Mouse (Mus musculus) lung, postnatal 36 days (tissue): ENCODE results near the gene Anapc1.
A peak's percentile ranks its signal among the peaks of the same experiment; 100 is the strongest.

Experiments
- DNase-seq: peaks from one replicate; pipeline ENCODE4 v3.0.0; 2022; ENCODE audit warnings: mixed read lengths

Anapc1 gene

GRCm38 (mm10) chr2:128686921-128687557 lies at the start of gene Anapc1:
Gene Anapc1, minus strand, starts transcription at chr2:128687391.
- peak; percentile 89 for DNase-seq

DNA sequence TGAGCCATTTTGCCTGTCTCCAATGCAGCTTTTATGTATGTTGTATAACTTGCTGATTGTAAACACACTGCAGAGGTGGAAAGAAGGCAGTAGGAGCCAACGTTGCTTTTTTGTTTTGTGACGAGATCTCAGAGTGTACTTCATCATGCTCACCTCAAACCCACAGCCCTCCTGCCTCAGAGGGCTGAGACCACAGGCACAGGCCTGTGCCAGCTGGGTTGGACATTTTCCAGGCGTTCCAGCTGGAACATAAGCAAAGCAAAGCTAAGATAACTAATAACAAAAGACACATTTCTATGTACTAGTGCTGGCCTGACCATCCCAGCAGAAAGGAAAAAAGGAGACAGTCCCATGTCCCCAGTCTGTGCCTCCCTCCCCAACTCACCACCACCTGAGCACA lies 47.9 kb upstream of the Anapc1 start:
- DNase-seq: peak; percentile 58

DNA sequence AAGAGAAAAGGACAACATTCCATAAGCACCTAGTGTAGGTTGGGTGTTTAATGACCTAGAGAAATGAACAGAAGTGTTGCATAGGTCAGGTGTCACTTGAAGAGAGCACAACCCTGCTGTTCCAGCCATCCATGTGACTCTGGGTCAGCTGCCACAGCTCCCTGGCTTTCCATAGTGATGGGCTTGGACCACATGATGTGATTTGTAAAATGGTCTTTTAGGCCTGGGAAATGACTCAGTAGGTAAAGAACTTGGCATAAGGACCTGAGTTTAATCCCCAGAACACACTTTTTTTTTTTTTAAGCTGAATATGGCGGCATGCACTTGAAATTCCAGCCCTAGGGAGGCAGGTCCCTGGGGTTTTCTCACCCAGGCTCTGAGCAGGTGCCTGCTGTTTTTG lies 44.8 kb upstream of the Anapc1 start:
- DNase-seq: no peak

- no peak for DNase-seq
Measured at GRCm38 (mm10) chr2:128731514-128731913, 44.3 kb upstream of the Anapc1 start.

DNA sequence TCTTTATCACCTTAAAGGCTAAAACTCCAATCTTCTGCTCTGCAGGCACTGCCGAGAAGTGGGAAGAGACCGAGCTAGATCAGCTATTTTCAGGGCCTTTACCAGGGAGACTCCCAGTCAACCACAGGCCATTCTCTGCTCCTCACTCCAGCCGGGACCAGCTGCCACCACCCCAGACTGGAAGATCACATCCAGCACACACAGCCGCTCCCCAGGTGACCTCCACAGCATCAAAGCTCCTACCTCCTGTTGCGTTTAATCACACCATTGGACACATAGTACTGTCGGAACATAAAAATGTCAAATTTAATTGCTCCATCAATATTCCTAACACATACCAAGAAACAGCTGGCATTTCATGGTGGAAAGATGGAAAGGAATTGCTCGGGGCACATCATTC lies 42.0 kb upstream of the Anapc1 start:
- no peak for DNase-seq

DNA sequence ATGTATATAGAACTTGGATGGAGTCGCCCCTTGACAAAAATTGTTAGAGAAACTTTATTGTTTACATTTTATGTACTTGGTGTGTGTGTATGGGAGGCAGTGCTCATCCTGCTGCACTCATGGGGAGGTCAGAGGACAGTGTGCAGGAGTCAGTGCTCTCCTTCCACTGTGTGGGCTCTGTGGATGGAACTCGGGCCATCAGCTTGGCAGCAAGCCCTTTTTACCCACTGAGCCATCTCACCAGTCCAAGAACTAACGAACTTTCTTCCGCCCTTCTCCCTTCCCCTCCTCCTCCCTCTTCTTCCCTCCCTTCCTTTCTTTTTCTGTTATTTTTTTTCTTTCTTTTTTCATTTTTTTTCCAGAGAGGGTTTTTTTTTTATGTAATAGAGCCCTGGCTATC lies 40.9 kb upstream of the Anapc1 start:
- no peak for DNase-seq

GRCm38 (mm10) chr2:128727552-128727951 lies 40.4 kb upstream of the Anapc1 start:
- DNase-seq: peak; percentile 57

DNA sequence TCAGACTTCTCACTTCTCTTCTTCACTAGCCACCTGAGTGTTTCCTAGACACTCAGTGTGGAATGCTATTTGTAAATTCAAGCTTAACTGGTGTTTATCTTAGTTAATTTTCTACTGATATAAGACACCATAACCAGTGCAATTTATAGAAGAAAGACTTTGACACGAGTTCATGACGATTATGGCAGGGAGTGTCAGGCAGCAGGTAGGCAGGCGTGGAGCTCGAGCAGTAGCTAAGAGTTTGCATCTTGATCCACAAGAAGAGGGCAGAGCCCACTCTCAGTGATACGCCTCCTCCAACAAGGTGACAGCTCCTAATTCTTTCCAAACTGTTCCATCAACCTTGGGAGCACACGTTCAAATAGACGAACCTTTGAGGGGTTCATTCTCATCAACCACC lies 39.4 kb upstream of the Anapc1 start:
- no peak for DNase-seq

DNA sequence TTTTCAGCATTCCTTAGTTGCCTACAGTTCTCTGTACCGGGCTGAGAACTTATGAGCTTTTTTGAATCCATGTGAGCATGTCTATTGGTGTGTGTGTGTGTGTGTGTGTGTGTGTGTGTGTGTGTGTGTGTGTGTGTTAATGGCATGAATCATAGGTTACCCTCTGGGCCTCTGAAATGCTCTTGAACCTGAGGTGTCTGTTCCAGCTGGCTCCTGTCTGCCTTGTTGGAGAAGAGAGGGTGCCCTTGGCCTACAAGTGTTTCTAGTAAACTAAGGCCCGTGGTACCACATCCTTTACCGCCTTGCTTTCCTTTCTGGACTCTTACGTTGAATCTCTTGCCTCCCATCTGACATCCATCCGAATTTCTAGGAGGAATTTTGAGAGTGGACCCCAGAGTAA lies 38.9 kb upstream of the Anapc1 start:
- no peak for DNase-seq

- DNase-seq: peak; percentile 31
Measured at GRCm38 (mm10) chr2:128722106-128722710, 35.0 kb upstream of the Anapc1 start.

DNA sequence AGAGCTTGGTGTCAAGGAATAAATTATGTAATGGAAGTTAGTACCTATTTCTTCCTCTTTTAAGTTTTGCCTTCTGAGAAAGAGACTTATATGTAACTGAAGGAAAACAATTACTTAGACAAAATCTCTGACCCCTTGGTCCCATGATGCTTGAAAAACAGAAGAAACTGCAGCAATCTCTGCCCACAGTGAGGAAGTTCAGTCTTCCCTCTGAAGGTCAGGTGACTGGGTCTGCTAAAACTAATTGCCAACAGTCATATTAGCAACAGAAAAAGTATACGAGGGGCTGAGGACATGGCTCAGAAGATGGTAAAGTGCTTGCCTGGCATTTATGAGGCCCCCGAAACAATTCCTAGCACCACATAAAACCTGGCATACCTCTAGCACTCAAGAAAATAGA lies 32.2 kb upstream of the Anapc1 start:
- DNase-seq: peak; percentile 31

GRCm38 (mm10) chr2:128715979-128716378 lies 28.8 kb upstream of the Anapc1 start:
- DNase-seq: no peak

DNA sequence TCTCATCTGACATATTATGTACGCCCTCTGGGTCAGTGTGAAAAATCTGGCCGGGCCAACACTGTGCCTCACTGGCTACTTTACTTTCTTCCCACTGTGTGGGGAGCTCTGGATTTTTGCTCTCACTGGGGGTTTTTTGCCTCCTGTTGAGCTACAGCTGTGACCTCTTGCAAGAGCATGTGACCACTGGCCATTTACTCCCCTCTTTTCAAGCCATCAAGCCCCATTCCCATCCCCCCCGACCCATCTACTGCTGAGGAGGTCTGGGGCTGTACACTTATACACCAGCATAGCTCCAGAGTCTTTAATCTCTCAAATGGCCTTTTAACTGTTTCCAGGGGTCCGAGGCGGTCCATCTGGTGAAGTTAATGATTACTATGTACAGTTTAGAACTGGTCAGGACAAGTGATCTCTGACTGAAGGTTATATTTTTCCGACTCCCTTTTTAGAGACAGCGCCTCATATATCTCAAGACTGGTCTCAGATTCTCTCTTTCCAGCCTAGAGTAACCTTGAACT lies 27.6 kb upstream of the Anapc1 start:
- DNase-seq: no peak

DNA sequence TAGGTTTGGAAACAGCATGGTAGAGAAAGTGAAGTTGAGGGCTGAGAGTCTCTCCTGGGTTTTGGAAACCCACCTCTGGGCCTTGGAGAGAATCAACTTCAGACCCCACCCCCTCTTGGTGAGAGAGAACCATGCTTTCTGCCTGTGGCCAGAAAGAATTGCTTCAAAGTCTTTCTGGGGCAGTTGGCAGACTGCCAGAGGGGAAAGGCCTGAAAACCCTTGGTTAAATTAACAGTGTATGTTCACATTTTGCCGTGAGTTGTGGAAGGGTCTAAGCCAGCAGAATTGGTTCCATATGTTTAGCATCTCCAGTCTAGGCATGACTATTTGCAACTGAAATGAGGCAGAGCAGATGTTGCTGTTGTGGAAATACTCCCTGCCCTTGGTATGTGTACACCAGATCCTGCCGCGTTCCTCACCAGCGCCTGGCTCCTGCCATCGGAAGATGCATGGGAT lies 26.4 kb upstream of the Anapc1 start:
- DNase-seq: peak; percentile 52

- DNase-seq: no peak
Measured at GRCm38 (mm10) chr2:128712940-128713339, 25.7 kb upstream of the Anapc1 start.

- peak; percentile 42 for DNase-seq
Measured at GRCm38 (mm10) chr2:128710609-128711008, 23.4 kb upstream of the Anapc1 start.

DNA sequence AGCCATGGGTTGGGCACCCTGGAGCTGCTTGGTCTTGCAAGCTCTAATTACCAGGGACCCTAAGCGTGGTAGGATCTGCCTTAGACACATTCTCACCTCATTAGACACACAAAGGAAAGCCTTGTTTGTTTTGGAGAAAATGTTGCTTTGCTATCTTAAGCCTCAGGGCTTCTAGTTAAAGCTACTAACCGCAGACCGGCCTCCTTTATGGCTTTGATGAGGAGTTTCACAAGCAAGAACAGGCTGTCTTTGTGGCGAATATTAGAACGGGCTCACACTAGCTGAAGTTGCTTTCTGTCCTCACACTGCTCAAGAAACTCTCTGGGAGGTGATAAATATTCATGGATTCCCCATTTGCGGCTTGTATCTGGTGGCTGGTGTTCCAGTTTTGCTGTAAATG lies 22.1 kb upstream of the Anapc1 start:
- DNase-seq: peak; percentile 33

- DNase-seq: peak; percentile 81
Measured at GRCm38 (mm10) chr2:128704474-128704873, 17.3 kb upstream of the Anapc1 start.

GRCm38 (mm10) chr2:128699201-128699885 lies 12.2 kb upstream of the Anapc1 start:
- peak; percentile 47 for DNase-seq

GRCm38 (mm10) chr2:128698693-128699181 lies 11.5 kb upstream of the Anapc1 start, which contains the start of gene Mertk:
Gene Mertk, plus strand, starts transcription at chr2:128698956.
- peak; percentile 98 for DNase-seq

DNA sequence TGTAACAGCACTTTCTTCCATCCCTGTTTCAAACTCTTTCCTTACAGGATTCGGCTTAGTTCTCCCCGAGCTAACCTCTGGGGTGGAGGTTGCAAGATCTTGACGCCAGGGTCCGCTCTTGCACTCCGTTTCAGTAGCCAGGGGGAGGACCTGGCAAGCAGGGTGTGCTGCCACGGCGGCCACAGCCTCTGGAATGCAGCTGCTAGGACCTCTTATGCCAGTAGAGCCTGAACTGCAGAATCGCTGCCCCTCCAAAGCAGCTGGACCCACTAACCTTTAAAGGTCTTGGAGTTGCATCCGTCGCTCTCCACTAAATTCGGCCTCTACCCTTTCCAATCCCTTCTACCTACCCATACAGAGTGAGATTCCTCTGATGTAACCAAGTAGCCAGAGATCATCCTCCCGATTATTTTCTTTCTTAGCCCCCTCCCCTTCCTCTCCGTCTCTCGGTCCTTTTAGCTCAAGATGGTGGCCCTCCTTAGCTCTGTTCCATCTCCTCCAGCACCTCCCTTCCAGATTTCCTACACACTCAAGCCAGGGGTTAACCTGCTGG lies 11.0 kb upstream of the Anapc1 start:
- peak; percentile 93 for DNase-seq

DNA sequence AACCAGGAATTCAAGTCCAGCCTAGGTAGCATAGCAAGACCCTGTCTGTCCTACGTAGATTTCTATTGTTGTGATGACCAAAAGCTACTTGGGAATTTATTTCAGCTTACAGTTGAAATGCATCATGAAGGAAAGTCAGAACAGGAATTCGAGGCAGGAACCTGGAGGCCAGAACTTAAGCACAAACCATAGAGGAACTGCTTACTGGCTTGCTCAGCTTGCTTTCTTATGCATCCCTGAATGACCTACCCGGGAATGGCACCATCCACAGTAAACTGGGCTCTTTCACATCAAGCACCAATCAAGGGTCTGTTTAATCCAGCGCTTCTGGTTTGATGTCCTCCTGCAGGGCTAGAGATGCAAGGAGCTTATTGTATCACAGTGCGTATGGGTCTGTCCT lies 10.4 kb upstream of the Anapc1 start:
- DNase-seq: no peak

DNA sequence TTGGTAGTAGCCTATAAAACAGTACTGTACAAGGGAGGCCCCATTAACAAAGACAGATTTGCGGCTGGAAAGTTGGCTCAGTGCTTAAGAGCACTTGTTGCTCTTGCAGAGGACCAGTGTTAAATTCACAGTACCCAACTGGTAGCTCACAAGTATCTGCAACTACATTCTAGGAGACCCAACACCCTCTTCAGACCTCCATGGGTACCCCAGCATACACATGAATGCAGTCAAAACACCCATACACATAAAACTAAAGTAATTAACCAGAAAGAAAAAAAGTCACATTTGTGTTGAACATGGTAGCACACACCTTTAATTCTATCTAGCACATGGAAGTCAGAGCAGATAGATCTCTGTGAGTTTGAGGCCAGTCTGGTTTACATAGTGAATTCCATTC lies 9.9 kb upstream of the Anapc1 start:
- no peak for DNase-seq
